In the genomic region with DNA sequence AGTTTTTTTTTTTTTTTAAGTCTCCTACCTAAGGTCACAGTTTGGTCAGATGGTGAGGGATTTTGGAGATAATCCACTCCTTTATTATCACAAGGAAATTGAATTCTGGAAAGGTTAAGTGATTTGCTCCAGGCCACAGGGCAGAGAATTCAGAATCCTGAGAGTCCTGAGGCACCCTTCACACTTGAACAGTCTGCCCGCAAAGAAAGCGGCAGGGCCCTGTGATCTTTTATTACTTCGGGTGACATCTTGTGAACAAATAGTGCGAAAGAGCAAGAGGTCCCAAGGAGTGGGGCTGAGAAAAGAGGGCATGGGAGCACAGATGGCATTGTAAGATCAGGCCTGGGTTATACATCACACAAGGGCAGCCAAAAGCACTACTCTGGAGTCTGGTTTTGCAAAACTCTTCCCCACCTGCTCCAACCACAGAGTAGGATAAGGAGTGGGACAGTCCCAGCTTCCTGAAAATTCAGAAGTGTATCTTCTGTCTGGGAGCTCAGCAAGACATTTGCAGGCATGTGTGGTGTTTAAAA, we compare ENCODE assay signal across 13 mouse cellular contexts.
"Had no signal": no experiment of that assay in that cellular context is flagged by ENCODE, and none has a peak within 500 bp of the region (broad histone marks: within the 10 kb centered on the region; RNA-seq: fewer than 3 reads in every experiment).

No protein-coding gene starts in this region.

- H3K4me3 ChIP-seq: layer of hippocampus, adult 2 months; left cerebral cortex, adult 2 months; liver, embryonic 13.5 days had no signal

- H3K4me2 ChIP-seq: liver, embryonic 13.5 days; midbrain, embryonic 11.5 days had no signal

- H3K9me3 ChIP-seq: liver, embryonic 13.5 days had no signal

- DNase-seq: kidney, adult 9 months; layer of hippocampus, adult 9-11 months; layer of hippocampus, postnatal 36 days; liver, embryonic 13.5 days; lung, adult 2 months; lung, postnatal 14 days; lung, postnatal 4 days; midbrain, embryonic 14.5 days; thymus, adult 18-20 months; thymus, postnatal 36 days had no signal

- H3K27ac ChIP-seq: layer of hippocampus, adult 2 months; left cerebral cortex, adult 2 months; liver, embryonic 13.5 days had no signal

- H3K9ac ChIP-seq: liver, embryonic 13.5 days had no signal

- H3K27me3 ChIP-seq: liver, embryonic 13.5 days had no signal

- H3K4me1 ChIP-seq: liver, embryonic 13.5 days had no signal

- H3K36me3 ChIP-seq: liver, embryonic 13.5 days had no signal
